Mouse (Mus musculus) limb, embryonic 14.5 days (tissue): ENCODE results near the gene Simc1. TPM values are rescaled to one million over a fixed set of nuclear protein-coding genes. Genes with fewer than 3 reads are reported as not detected.

Experiments used
- ATAC-seq: fragments of 200-750 bp; cut with Nextera tagmentation; 2 replicates; pipeline ENCODE4 v1.8.0; 2017; ENCODE audit warnings: low read depth, moderate number of reproducible peaks, moderate TSS enrichment; ENCODE audit not compliant: low FRiP score
- DNase-seq: peaks from one replicate; pipeline ENCODE4 v3.0.0-alpha.2; 2015; ENCODE audit warnings: low spot score
- H3K27ac ChIP-seq: fragments of 300-500 bp; sonication (generic); replicated peaks from 2 replicates; pipeline ENCODE4 v1.5.1; 2014; ENCODE audit warnings: low read depth, mild to moderate bottlenecking, low read length, moderate library complexity, mixed read lengths
- H3K27me3 ChIP-seq: fragments of 300-500 bp; sonication (generic); 2 replicates; pipeline ENCODE4 v1.6.1; 2014; ENCODE audit warnings: low read length, mixed read lengths; ENCODE audit not compliant: control insufficient read depth, insufficient read depth
- H3K36me3 ChIP-seq: fragments of 300-500 bp; sonication (generic); 2 replicates; pipeline ENCODE4 v1.6.1; 2014; ENCODE audit warnings: mild to moderate bottlenecking, low read length, moderate library complexity, mixed read lengths; ENCODE audit not compliant: control insufficient read depth, insufficient read depth
- H3K4me1 ChIP-seq: fragments of 300-500 bp; sonication (generic); 2 replicates; pipeline ENCODE4 v1.6.1; 2014; ENCODE audit warnings: antibody characterized with exemption, low read length, mixed read lengths; ENCODE audit not compliant: control insufficient read depth, insufficient read depth
- H3K4me2 ChIP-seq: fragments of 300-500 bp; sonication (generic); replicated peaks from 2 replicates; pipeline ENCODE4 v1.6.1; 2014; ENCODE audit warnings: low read depth, mild to moderate bottlenecking, low read length, moderate library complexity; ENCODE audit not compliant: severe bottlenecking
- H3K4me3 ChIP-seq: fragments of 300-500 bp; sonication (generic); replicated peaks from 2 replicates; pipeline ENCODE4 v1.5.1; 2014; ENCODE audit warnings: low read length
- H3K9ac ChIP-seq: fragments of 300-500 bp; sonication (generic); 2 replicates; pipeline ENCODE4 v1.6.1; 2014; ENCODE audit warnings: mild to moderate bottlenecking, low read depth, low read length, moderate library complexity; ENCODE audit not compliant: severe bottlenecking
- H3K9me3 ChIP-seq: fragments of 300-500 bp; sonication (generic); 2 replicates; pipeline ENCODE4 v1.6.1; 2016; ENCODE audit warnings: low read length; ENCODE audit not compliant: control insufficient read depth
- POLR2A ChIP-seq: fragments of 200-500 bp; IDR thresholded peaks from 2 replicates; pipeline ENCODE4 v1.8.0; 2012; ENCODE audit warnings: inconsistent platforms, mild to moderate bottlenecking, moderate library complexity, borderline replicate concordance; ENCODE audit not compliant: insufficient read depth, insufficient read length; ENCODE audit errors: extremely low read depth
- WGBS: fragments of 180-500 bp; shearing (Covaris S2); extraction: QIAGEN DNeasy Blood & Tissue Kit; methylation state at CpG from one replicate; pipeline ENCODE4 v1.1.7; 2014; 5-methylcytosine and 5-hydroxymethylcytosine counted together
- polyA plus RNA-seq, 2 experiments: library from polyadenylated mRNA; depleted of rRNA in 1 of 2; stranded (reverse) in 1 of 2; unstranded in 1 of 2; fragments of >200 nt; fragmentation: Nextera tagmentation in 1 of 2; extraction: Ambion mirVana in 1 of 2; gene quantifications; 2 replicates each; pipeline versions ENCODE4 v1.2.1 to v1.2.3; 2012 to 2014

Simc1 gene
- polyA plus RNA-seq, 2 experiments: 14.8 to 25.0 TPM

DNA sequence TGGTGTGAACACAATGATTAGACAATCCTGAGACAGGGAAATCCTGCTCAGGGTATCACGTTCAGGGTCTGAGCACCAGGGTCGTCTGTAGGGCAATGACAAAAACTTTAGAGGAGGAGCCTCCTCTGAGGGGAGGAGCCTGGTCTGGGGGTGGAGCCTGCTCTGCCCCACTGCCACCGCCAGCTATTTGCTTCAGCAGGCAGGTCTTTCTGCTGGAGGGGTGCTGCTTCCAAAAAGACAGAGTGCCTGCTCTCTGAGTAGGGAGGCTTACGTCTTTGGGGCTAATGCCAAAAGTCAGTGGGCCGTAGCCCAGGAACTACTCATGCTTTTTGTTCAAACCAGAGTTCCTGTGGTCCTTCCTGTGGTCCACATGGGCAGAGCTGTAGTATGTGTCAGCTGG lies 64.8 kb downstream of the Simc1 start:
- no peak overlapping the region for H3K9ac ChIP-seq
- WGBS: 43% methylated on average over 5 of the region's 5 CpGs
- H3K27ac ChIP-seq: no peak overlapping the region
- no peak for TF ChIP-seq POLR2A
- no peaks in the 10 kb centered on the region for H3K9me3 ChIP-seq
- H3K4me3 ChIP-seq: no peak overlapping the region
- no peaks in the 10 kb centered on the region for H3K27me3 ChIP-seq
- no peaks in the 10 kb centered on the region for H3K36me3 ChIP-seq
- peaks cover 9% of the 10 kb centered on the region; the same call in 1 of the 2 replicates for H3K4me1 ChIP-seq
- no peak overlapping the region for H3K4me2 ChIP-seq
- no peak for DNase-seq
- ATAC-seq: no peak

DNA sequence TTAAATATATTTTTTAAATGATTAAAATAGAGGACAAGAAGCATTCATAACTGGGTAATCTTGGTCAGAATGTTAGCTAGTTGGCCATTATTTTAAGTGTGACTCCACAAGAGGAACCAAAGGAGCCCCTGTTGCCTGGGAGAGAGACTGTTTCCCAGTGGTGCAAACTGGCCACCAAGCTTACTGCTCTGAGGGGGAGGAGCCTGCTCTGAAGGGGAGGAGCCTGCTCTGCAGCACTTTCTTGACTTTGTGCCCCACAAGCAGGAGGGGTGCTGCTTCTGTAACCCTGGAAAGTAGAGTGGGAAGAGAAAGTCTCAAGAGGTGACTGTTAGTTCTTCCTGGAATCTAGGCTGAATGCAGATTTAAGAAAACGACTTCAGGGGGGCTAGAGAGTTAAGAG lies 65.7 kb downstream of the Simc1 start:
- peaks cover 6% of the 10 kb centered on the region; the same call in 1 of the 2 replicates for H3K4me1 ChIP-seq
- H3K36me3 ChIP-seq: no peaks in the 10 kb centered on the region
- no peak overlapping the region for H3K9ac ChIP-seq
- DNase-seq (no peak), ATAC-seq (no peak)
- H3K4me2 ChIP-seq: no peak overlapping the region
- no peaks in the 10 kb centered on the region for H3K9me3 ChIP-seq
- H3K4me3 ChIP-seq: no peak overlapping the region
- WGBS: 40% methylated on average over 1 of the region's 1 CpGs
- no peak for TF ChIP-seq POLR2A
- H3K27me3 ChIP-seq: no peaks in the 10 kb centered on the region
- H3K27ac ChIP-seq: no peak overlapping the region

DNA sequence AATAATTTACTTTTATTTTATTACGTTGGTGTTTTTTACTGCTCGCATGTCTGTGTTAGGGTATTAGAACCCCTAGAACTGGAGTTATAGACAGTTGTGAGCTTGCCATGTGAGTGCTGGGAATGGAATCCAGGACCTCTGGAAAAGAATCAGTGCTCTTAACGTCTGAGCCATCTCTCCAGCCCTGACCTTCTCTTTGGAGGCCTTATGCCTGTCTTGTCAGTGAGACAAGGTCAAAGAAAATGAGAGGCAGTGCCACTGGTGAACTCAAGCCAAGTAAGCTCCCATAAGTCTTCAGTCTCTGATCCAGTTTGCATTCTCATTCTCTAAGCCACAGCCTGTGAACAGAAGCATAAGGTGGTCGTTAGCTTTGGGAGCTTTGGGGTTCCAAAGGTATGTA lies 67.2 kb downstream of the Simc1 start:
- ATAC-seq: no peak
- no peak overlapping the region for H3K9ac ChIP-seq
- WGBS: 72% methylated on average over 4 of the region's 4 CpGs
- H3K36me3 ChIP-seq: no peaks in the 10 kb centered on the region
- H3K27me3 ChIP-seq: no peaks in the 10 kb centered on the region
- H3K4me1 ChIP-seq: peaks cover 7% of the 10 kb centered on the region
- no peak overlapping the region for H3K4me3 ChIP-seq
- H3K4me2 ChIP-seq: no peak overlapping the region
- no peak overlapping the region for H3K27ac ChIP-seq
- TF ChIP-seq POLR2A: no peak
- H3K9me3 ChIP-seq: no peaks in the 10 kb centered on the region
- no peak for DNase-seq

DNA sequence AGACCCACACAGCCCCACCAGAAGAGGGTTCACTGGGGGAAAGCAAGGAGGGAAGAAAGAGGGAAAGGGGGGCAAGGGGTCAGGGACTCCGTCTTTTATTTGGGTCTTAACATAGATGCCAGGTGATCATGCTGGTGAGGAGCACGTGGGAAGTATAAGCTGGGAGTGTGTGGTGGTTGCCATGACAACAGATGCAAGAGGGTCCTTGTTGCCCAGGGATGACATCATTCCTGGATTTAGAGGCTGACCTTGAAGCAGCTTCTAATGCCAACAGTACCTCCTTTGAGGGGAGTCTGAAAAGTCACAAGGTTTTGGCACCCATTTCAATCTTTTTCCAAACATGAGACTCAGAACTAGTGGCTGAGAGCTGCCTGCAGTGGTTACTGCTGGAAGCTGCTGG lies 68.1 kb downstream of the Simc1 start:
- no peaks in the 10 kb centered on the region for H3K9me3 ChIP-seq
- no peak overlapping the region for H3K27ac ChIP-seq
- H3K4me2 ChIP-seq: no peak overlapping the region
- no peak overlapping the region for H3K4me3 ChIP-seq
- H3K27me3 ChIP-seq: no peaks in the 10 kb centered on the region
- no peaks in the 10 kb centered on the region for H3K36me3 ChIP-seq
- peaks cover 16% of the 10 kb centered on the region for H3K4me1 ChIP-seq
- WGBS: 42% methylated on average over 2 of the region's 2 CpGs
- ATAC-seq: no peak
- no peak for TF ChIP-seq POLR2A
- no peak for DNase-seq
- no peak overlapping the region for H3K9ac ChIP-seq

DNA sequence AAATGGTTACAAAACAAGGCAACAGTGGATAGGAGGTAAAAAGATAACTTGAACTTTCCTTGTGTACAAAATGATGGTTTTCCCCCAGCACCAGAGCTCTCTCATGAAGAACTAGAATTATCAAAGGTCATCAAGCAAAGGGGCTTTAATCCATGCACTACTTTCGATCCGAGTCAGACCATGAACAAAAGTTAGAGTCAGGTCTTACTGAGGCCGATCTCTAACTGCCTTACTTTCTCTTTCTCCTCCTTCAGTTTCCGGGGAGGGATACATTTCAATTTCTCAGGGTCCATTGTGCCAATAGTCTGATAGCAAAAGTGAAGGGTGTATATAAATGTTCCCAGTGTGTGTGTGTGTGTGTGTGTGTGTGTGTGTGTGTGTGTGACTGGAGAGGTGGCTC lies 69.0 kb downstream of the Simc1 start:
- ATAC-seq: no peak
- Histone ChIP-seq H3K9me3 (no peaks in the 10 kb centered on the region), H3K4me1 (peaks cover 17% of the 10 kb centered on the region), H3K4me3 (no peak overlapping the region), H3K27ac (no peak overlapping the region), H3K27me3 (no peaks in the 10 kb centered on the region), H3K36me3 (peaks cover 6% of the 10 kb centered on the region; the same call in 1 of the 2 replicates), H3K9ac (no peak overlapping the region), H3K4me2 (no peak overlapping the region)
- TF ChIP-seq POLR2A: no peak
- DNase-seq: no peak
- WGBS: 72% methylated on average over 4 of the region's 4 CpGs
